Mouse (Mus musculus) MEL (cell line): ENCODE measurements around the gene Il12rb1.

Experiments used
- EP300 ChIP-seq, 2 experiments: IDR thresholded peaks; 2 replicates each; pipeline ENCODE4 v1.6.1; 2011; ENCODE audit warnings: improper control_type of control experiment in 2 of 2, low read length in 2 of 2, low read depth in 1 of 2, mild to moderate bottlenecking in 1 of 2
- POLR2AphosphoS5 ChIP-seq: IDR thresholded peaks from 2 replicates; pipeline ENCODE4 v1.6.1; 2012; ENCODE audit warnings: low read depth, borderline replicate concordance, mild to moderate bottlenecking, inconsistent platforms, low read length, moderate library complexity, mixed read lengths

- TF ChIP-seq EP300 (IDR thresholded peaks at IDR 0.05; ENCODE audit: low read depth in 1 of 2, low read length in 2 of 2): no peak
- TF ChIP-seq POLR2AphosphoS5: no peak
Measured at GRCm38 (mm10) chr8:70841147-70842072, 33.2 kb downstream of the Il12rb1 start.
